Mouse (Mus musculus) lung, postnatal 10 days (tissue): ENCODE data around the gene Them7.

Experiments used
- DNase-seq: peaks from one replicate; pipeline ENCODE4 v3.0.0; 2021

Them7 gene

DNA sequence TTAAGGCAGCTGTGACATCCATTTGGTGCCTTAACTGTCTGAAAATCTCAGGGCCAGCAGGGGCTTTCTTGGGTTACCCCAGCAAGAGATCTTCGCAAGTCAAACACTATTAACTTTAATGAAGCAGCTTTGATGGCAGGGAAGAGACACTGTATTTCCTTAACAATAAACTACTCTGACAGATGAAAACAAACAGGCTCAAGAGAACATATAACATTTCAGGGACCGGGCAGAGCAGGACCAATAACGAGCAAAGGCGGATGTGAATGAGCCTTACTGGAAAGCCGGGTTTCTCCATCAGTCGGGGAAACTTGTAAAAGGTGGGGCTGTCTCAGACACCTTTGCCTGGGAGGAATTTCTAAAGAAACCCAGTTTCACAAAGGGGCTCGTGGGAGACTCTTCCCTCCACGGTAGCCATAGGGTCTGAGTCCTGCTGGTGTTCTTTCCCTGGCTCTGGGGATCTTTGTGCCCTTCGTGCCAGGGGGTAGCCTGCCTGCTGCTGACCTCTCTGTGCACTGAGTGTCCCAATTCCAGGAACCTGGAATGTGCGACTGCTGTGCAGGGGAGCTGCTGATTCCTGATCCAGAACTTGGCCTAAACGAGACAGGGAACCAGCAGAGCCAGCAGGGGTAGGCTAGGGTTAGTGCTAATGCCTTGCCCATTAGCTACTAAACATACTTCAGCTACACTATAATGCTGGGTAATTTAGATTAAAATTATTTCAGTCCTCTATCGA is 11.4 kb downstream of the Them7 start:
- no peak for DNase-seq

DNA sequence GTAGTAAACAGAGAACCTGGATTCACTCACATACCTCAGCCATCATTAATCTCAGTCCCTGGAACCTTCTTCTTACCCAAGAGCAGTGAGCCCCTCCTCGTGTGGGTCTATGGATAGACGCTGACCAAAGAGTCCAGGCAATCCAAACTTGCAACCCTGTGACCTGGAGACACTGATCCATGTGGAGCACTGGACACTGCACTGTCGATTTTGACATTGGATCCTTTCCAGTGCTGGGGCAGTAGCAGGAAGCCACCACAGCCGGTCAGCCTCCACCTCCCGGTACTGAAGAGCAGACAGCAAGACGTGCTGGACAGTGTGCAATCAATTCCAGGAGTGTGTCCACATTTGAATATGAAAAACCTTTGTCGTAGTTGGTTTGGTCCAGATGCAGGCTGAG is 13.3 kb downstream of the Them7 start:
- no peak for DNase-seq

DNA sequence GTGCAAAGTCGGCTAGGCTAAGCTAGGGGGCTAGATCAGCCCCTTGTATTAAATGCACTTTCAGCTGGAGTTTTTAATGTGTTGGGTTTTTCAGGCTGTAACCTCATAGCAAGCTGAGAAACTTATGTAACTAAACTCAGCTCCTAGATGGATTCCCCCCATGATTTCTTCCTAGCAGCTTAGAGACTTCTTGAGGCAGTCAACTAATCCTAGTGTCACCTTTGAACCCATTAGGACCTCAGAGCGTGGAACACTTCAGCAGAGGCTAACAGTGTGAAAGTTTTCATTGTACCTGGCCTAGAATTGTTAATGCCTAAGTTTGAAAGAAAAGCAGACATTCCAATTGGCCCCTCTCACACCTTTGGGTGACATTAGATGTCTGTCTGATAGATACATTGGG is 13.7 kb downstream of the Them7 start:
- DNase-seq, result no peak

DNA sequence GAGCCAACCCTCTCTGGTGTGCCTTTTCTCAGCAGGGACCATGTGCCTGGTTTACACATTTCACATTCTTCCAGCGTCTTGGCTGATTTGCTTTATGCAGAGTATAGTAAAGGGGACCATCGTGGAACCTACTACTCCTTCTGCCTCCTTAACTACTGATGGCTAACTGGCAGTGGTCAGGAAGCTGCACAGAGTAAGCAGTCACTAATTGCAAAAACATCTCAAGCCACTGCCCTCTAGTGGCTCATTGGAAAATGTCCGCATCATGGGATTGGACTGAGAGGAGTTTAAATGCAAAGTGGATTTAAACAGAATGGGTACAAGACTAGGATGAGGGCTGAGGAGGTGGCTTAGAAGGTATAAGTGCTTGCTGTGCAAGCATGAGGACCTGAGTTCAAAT is 14.7 kb downstream of the Them7 start:
- peak; percentile 31 for DNase-seq

DNA sequence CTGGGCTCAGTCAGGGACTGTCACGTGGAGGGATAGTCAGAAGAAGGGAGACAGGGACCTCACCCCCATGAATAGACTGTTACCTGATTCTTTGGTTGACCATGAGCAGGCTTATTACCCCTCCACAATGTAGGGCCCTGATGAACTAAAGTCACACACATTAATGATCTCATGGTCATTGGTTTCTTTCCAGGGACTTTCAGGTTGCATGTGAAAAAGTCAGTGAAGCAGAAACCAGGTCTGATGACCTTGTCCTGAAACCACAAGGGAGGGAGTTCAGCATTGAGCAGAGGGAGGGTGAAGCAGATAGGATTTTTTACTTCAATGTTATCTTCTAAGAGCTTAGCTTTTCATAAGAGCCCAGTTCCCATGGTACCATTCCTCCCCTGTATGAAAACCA is 16.5 kb downstream of the Them7 start:
- DNase-seq, result no peak

DNA sequence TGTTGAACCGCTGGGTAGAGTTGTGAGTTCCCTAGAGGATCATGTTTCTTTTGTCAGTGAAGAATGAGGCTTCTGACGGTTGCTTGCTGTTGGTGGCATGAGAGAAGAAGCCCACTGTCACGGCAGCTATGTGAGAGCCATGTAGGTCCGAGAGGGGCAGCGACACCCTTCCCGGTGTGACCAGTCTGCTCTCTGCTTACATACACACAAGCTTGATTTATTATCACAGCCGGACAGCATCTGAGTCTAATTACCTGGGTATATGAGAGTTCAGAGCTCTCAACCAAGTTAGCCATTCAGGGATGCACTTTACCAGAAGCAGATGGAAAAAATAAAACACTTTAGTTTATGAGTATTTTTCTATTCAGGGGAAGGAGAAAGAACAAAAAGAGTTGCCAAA is 18.8 kb downstream of the Them7 start:
- DNase-seq, result no peak

DNA sequence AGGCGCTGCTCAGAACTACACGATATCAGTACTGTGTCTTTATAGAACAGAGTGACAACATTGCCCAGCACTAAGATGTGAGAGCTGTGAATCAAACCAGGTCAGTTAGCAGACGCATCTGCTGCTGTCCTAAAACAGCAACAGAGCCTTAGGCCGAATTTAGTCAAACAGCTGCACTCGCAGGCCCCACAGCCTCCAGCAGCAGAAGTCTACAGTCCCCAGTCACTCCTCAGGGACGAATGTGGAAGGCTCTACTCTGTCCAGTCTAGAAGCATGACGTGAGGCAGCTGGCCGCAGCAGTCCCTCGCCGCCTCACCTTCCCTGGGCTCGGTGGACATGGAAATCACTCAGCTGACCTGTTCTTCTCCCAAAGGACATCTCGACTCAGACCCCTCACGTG is 20.6 kb downstream of the Them7 start:
- no peak for DNase-seq

DNA sequence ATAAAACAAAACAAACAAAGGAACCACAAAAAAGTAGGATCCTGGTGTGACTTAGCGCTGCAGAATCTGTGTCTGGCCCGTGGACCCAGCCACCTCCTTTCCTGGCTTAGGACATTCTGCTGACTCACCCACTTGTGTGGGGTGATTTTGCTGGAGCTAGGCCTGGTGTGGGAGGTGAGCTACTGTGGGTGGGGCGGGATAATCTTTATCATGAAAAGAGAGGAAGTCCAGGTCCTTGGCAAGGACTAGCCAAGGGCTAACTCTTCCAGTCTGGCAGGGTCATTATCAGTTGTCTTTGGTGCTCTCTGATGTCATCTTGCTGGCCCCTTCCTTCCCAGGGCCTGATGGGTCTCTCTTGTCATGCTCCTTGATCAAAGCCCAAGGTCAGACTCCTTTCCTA is 27.9 kb downstream of the Them7 start:
- no peak for DNase-seq

DNA sequence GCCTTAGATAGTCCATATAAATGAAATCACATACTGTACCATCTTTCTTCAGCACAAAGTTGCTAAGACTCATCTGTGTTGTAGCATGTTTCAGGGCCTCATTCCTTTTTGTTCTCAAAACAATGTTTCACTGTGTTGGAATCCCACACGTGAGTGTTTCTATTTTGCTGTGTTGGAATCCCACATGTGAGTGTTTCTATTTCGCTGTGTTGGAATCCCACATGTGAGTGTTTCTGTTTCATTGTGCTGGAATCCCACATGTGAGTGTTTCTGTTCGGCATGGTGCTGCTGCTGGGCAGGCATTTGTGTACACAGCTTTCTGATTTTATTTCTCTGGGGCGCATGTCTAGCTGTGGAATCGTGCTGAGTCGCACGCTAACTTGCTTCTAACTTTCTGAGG is 28.7 kb downstream of the Them7 start:
- DNase-seq, result no peak

DNA sequence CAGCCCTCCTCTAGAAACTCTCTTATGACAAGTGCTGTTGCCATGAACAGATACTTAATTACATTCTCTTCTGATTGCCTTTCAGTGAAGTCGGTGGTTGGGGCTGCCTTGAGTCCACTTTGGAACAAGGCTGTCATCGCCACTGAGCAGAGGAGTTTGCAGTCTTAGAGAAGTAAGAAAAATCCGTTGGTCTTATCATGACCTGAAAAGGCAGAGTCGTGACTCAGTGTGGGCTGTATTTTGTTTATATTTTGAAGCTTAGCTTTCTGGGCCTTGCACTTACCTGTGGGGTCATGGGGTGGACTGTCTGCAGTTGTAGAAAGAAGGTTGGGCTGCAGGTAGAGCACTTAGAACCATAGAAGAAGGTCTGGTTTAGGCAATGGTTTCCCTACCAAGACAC is 31.3 kb downstream of the Them7 start:
- no peak for DNase-seq

DNA sequence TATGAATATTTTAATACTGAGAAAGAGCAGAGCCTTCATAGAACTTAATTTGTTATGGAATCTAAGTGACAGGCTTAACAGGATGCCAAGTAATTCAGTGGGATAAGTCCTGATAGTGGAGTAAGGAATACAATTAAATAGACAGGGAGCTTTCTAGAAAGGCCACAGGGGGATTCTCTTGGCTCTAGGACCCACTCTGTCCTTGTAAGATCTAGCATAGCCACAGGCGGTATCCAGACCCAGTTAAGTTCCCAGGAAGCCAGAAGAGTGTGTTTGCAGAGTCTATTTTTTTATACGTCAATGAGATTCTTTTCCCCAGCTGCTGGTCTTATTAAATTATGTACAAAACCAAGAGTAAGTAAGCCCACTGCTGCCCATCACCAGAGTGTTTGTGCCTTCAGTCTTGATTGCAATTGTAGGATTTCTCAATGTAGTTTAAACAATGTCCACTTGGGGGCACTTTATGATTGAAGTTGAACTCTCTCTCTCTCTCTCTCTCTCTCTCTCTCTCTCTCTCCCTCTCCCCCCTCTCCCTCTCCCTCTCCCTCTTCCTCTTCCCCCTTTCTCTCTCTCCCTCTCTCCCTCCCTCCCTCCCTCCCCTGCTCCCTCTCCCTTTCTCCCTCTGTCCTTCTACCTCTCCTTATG is 32.4 kb downstream of the Them7 start:
- peak; percentile 10 for DNase-seq

DNA sequence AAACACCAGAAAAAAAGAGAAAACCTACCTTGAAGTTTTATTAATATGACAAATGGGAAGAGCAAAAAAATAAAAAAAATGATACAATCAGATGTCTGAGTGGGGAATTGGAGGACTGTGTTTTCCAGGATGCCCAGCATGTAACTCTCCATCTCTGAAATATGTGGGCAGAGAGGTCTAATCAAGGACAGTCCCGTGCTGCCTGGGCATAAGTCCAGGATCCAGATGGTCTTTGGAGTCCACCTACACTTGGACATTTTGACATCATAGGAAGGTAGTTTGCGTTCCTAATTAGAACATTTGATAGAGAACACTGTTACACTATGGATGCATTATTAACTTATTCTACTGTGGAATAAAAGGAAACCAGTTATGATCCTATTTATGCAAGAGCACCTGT is 33.3 kb downstream of the Them7 start:
- DNase-seq, result no peak

DNA sequence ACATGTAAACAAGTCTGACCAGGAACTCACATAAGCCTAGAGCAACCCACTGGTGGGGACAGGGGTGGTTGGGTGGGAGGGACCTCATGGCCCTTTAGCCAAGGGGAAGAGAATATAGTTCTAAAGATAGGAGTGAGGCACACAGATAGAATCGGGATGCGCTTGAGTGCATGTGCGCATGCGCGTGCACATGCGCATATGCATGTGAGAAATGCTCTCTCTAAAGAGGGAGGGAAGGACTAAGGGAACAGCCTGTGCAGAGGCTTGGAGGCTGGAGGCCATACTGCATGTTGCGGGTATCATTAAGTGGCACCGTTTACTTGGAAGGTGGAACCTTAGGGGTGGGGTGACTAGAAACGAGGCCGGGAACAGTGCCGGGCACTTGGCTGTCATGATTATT is 37.2 kb downstream of the Them7 start:
- DNase-seq, result no peak

DNA sequence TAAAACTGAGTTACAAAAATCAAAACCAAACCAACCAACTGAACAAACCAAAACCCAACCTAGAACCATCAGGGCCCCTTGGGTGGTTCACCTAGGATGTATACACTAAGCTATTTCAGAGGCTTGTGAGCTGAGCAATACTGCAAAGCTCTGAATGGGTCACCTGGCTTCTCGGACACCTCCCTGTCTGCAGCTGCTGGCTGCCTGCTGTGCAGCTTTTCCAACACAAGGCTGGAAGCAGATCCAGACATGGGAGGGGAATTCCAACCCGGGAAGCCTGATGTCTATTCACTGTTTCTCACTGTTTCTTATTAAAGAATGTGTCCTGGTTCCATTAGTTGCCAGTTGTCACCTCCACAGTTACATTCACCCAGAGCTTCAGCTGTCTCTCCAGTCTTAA is 39.1 kb downstream of the Them7 start:
- DNase-seq, result no peak

DNA sequence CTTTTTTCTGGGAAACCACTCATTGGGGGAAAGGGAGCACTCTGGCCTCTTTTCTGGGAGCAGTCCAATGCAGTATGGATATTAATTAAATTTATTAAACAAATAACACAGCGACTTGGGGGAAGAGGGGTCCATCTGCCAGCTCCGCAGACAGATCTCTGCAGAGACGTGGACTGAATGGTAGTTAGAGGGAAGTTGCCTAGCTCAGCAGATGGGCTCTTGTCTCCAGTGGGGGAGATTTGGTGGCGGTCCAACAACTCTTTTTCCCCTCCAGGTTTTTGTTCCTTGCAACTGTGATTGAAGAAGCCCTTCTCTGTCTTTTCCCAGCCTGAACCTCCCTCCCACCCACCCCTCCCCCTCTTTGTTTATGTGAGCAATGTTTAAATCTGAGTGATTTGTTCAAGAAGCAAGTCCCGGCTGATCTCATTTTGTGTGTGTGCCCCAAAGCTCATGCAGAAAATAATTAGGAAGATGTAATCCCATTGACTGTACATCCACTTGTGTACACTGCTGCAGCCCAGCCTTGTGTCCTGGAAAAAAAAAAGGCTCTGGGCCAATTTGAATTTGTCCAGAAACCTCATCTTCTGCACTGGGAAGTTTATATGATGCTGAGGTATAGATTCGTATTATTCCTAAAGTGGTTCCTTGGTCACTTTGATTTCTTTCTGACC is 58.4 kb downstream of the Them7 start:
- no peak for DNase-seq

DNA sequence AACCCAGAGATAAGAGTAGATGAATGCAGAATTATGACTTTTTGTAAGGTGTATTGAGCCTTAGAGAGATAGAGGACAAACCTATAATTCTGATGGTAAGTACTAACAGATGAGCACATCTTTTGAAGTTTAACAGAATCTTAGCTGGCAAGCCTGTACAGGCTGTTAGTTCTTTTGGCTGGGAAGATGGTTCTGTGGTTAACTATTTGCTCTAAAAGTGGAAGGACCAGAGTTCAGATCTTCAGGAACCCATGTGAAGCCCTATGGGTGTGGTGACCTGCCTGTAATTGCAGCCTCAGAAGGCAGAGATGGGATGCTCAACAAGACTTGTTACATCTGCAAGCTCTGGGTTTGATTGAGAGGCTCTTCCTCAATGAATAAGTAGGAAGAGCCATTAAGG is 59.7 kb downstream of the Them7 start:
- no peak for DNase-seq

DNA sequence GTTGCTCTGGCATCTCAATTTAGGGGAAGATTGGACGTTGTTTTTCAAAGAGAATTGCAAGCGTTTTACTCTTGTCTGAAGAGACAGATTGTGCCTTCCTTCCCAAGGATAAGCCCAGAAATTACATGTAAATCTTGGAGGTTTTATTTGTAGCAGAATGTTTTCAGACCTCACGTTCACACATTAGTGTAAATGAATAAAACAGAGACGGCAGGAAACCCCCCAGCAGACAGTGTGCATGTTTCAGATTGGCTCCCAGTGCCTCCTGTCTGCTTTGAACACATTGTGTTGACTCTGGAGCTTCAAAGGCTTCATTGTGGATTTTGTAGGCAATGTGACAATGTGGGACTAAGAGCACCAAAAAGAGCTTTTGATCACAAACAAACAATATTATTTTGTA is 60.7 kb downstream of the Them7 start:
- DNase-seq, result no peak

DNA sequence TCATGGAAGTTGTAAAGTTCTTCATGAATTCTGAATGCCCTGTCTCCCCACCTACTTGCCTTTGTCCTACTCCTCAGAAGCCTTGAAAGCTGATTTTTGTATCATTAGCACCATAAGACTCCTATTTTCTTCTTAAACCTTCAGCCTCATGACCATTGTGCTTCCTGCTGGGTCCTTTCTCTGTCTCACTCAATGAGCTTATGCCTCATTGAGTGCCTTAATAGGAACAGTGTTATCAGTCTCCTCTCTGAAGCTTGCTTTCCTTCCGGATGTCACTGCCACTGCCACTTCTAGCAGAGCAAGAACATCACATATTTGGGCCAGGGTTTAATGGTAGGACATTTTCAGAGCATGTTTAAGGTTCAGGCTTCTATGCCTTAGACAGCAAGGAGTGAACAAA is 71.7 kb downstream of the Them7 start:
- no peak for DNase-seq

DNA sequence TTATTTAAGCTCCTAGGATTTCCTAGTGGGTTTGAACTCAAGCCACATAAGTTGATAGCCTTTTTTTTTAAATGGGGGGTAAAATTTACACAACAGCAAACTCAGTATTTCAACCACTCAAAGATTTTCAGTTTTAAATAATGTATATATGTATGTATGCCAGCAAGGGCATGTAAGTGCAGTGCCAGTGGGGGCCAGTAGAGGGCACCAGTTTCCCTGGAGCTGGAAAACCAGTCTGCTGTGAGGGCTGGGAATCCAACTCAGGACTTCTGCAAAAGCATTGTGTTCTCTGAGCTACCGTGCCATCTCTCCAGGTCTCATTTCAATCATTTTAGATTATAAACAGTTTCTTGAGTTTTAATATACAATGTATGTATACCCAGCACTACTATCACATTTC is 74.8 kb downstream of the Them7 start:
- DNase-seq, result no peak

DNA sequence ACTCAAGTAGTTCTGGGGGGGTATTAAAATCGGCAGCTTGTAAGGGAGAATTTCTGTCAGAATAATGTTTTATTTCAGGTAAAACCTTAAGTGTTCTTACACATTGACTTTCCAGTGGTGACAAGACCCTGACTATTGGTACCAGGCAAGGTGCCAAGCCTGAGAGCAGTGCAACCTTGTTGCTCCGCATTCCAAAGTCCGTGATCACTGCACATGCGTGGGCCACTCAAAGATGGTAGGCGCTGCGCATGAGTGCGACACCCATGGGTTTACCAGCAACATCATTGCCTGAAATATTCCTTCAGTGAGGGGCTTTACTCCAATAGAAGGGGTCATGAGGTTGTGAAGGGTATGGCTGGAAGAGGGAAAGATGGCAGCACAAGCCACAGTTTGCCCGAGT is 77.0 kb downstream of the Them7 start:
- DNase-seq, result no peak

DNA sequence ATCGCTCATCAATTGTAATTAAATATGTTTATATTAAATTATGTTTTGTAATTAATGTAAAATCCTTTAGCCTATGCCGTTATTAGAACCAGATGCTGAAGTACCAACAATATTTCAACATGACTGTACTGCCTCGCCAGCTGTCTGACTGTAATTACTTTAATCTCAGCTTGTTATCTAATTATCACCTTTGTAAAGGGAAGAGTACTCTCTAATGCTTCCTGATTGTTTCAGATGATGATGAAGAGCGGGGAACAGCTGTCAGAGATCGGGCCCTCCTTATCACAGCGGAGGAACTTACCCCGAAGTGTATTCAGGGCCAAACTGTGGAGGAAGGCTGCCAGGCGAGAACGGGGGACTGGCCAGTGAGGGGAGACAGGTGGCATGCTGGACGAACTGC is 77.4 kb downstream of the Them7 start:
- no peak for DNase-seq

DNA sequence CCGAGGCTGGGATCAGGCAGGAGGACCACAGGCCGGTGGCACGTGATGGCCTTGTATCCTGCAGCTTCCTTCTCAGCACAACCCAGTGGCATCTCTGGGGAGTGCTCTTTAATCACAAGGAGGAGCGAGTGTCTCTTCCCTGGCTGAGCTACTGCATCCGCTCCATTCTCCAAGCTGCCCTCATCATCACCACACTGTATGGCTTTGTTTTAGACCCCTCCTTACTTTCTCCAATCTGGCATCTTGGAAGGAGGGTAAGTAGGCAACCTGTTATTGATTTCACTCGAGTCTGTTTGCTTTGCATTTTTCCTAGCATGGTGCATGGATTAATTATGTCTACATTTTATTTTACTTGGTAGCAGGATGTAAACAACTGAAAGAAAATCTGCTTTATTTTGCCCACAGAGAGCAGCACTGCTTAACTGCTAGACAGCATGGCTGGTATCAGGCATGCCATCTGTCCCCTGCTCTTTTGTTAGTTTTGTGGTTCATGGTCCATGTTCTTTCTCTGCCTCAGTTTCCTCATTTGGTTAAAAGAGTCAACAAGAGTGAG is 79.9 kb downstream of the Them7 start:
- no peak for DNase-seq

DNA sequence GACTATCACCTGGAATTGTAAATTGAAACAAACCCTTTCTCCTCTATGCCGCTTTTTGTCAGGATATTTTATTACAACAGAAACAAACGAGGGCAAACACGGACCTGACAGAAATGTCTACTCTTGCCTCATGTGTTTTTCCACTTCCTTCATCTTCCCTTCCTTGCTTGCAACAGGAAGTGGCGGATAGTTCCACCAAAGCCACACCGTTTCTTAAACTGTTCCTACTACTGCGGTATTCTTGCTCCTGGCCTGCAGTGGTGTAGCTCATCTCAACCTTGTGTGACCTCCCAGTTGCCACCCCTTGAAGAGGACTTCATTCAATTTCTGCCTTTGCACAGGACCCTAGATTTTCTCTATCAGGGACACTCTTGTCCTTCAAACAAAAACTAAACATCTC is 81.8 kb downstream of the Them7 start:
- DNase-seq, result no peak

DNA sequence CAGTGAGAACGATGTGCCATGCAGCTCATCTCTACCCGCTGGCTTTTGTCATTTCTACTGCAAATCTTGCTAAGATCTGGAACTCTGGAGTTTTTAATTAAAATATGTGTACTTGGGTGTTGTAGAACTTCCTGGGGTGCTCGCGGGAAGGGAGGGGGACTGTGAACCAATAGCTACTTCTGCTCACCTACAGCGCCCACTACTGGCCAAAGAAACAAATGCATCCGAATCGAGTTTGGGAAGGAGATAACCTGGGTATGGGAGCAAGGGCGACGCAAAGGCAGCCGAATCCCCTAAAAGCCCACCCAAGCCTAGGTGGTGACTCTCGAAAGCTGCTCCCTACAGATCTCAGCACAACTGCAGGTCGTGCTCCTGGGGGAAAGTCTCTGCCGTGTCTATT is 87.3 kb downstream of the Them7 start:
- peak; percentile 9 for DNase-seq
